ENCODE assay signal across 11 mouse cellular contexts in genomic region chr10:89531194-89531634, GRCm38 (mm10). TPM values are rescaled to one million over a fixed set of nuclear protein-coding genes. Genes with fewer than 3 reads are reported as not detected.
DNase-seq lines count a peak whose midpoint lies in the region; ATAC-seq and TF ChIP-seq lines count a peak whose summit lies in the region.
"Had no signal": no experiment of that assay in that cellular context is flagged by ENCODE, and none has a peak within 500 bp of the region (broad histone marks: within the 10 kb centered on the region; RNA-seq: fewer than 3 reads in every experiment).

No protein-coding gene starts in this region.

- no peaks in the 10 kb centered on the region for H3K79me3 ChIP-seq in C2C12 (ENCODE audit: low read depth)

- H3ac ChIP-seq in C2C12 (ENCODE audit: control insufficient read depth, insufficient read length, low read depth): no peak overlapping the region

- TF ChIP-seq CTCF in C2C12 (IDR thresholded peaks at IDR 0.05; ENCODE audit: control insufficient read depth, insufficient read depth, insufficient read length): no peak
- TF ChIP-seq CTCF in hindbrain, postnatal 0 days (IDR thresholded peaks at IDR 0.05; ENCODE audit: low read depth): no peak

- H3K27ac ChIP-seq in intestine, embryonic 16.5 days (ENCODE audit: low read length): no peak overlapping the region
- H3K27ac ChIP-seq in intestine, embryonic 15.5 days: no peak overlapping the region
- H3K27ac ChIP-seq in forebrain, embryonic 16.5 days (ENCODE audit: low read length): no peak overlapping the region
- no peak overlapping the region for H3K27ac ChIP-seq in hindbrain, postnatal 0 days
- H3K27ac ChIP-seq: limb, embryonic 13.5 days had no signal

- H3K27me3 ChIP-seq in intestine, embryonic 16.5 days (replicated peaks; ENCODE audit: control insufficient read depth, insufficient read depth, low read length): no peaks in the 10 kb centered on the region
- no peaks in the 10 kb centered on the region for H3K27me3 ChIP-seq in intestine, embryonic 15.5 days (replicated peaks)
- no peaks in the 10 kb centered on the region for H3K27me3 ChIP-seq in C2C12 (ENCODE audit: control insufficient read depth, insufficient read depth, insufficient read length)
- H3K27me3 ChIP-seq in forebrain, embryonic 16.5 days (replicated peaks; ENCODE audit: control insufficient read depth, insufficient read depth, low read length): no peaks in the 10 kb centered on the region
- H3K27me3 ChIP-seq in hindbrain, postnatal 0 days (ENCODE audit: insufficient read depth, low read length): no peaks in the 10 kb centered on the region
- H3K27me3 ChIP-seq: limb, embryonic 13.5 days had no signal

- DNase-seq in hindbrain, postnatal 0 days (ENCODE audit: low spot score): peak; percentile 80
- no peak for DNase-seq in layer of hippocampus, adult 18-20 months (ENCODE audit: low spot score in 2 of 2)
- DNase-seq in cerebellum, adult 9-11 months: no peak
- no peak for DNase-seq in gastrocnemius, adult 8-10 months (ENCODE audit: low spot score in 2 of 2)
- DNase-seq: cerebellum, adult 11-12 months; thymus, postnatal 4 days had no signal

- H3K4me1 ChIP-seq in intestine, embryonic 16.5 days (ENCODE audit: control insufficient read depth, insufficient read depth, low read length): peaks cover 22% of the 10 kb centered on the region
- H3K4me1 ChIP-seq in intestine, embryonic 15.5 days (replicated peaks): peaks cover 16% of the 10 kb centered on the region
- no peaks in the 10 kb centered on the region; the same call in 1 of the 2 replicates for H3K4me1 ChIP-seq in forebrain, embryonic 16.5 days (replicated peaks; ENCODE audit: control insufficient read depth, insufficient read depth, low read length)
- no peaks in the 10 kb centered on the region for H3K4me1 ChIP-seq in hindbrain, postnatal 0 days (ENCODE audit: insufficient read depth, low read length)
- H3K4me1 ChIP-seq: limb, embryonic 13.5 days had no signal

- peak; percentile 24 for ATAC-seq in intestine, embryonic 16.5 days
- no peak for ATAC-seq in intestine, embryonic 15.5 days
- ATAC-seq in forebrain, embryonic 16.5 days: peak; percentile 79
- peak; percentile 73; the same call in 1 of the 2 replicates for ATAC-seq in hindbrain, postnatal 0 days

- H3K9ac ChIP-seq in intestine, embryonic 16.5 days (ENCODE audit: low read depth, low read length): no peak overlapping the region
- H3K9ac ChIP-seq in intestine, embryonic 15.5 days: no peak overlapping the region
- no peak overlapping the region for H3K9ac ChIP-seq in forebrain, embryonic 16.5 days (replicated peaks; ENCODE audit: low read depth, low read length)
- no peak overlapping the region for H3K9ac ChIP-seq in hindbrain, postnatal 0 days (replicated peaks; ENCODE audit: low read length)
- H3K9ac ChIP-seq: limb, embryonic 13.5 days had no signal

- H3K4me3 ChIP-seq in intestine, embryonic 16.5 days (ENCODE audit: low read length): no peak overlapping the region
- H3K4me3 ChIP-seq in intestine, embryonic 15.5 days (replicated peaks): no peak overlapping the region
- no peak overlapping the region for H3K4me3 ChIP-seq in C2C12 (ENCODE audit: insufficient read depth, poor library complexity, severe bottlenecking)
- no peak overlapping the region for H3K4me3 ChIP-seq in forebrain, embryonic 16.5 days (replicated peaks; ENCODE audit: low read length)
- no peak overlapping the region for H3K4me3 ChIP-seq in hindbrain, postnatal 0 days (ENCODE audit: low read length)
- H3K4me3 ChIP-seq: limb, embryonic 13.5 days had no signal

- H3K36me3 ChIP-seq in intestine, embryonic 16.5 days (ENCODE audit: control insufficient read depth, insufficient read depth, low read length): no peaks in the 10 kb centered on the region
- H3K36me3 ChIP-seq in intestine, embryonic 15.5 days: no peaks in the 10 kb centered on the region
- no peaks in the 10 kb centered on the region for H3K36me3 ChIP-seq in C2C12 (ENCODE audit: control insufficient read depth, insufficient read depth)
- no peaks in the 10 kb centered on the region for H3K36me3 ChIP-seq in forebrain, embryonic 16.5 days (ENCODE audit: control insufficient read depth, insufficient read depth)
- no peaks in the 10 kb centered on the region for H3K36me3 ChIP-seq in hindbrain, postnatal 0 days (ENCODE audit: insufficient read depth, low read length)
- H3K36me3 ChIP-seq: limb, embryonic 13.5 days had no signal

- no peak overlapping the region for H3K4me2 ChIP-seq in intestine, embryonic 16.5 days (ENCODE audit: low read depth, low read length)
- no peak overlapping the region for H3K4me2 ChIP-seq in intestine, embryonic 15.5 days (replicated peaks)
- no peak overlapping the region for H3K4me2 ChIP-seq in forebrain, embryonic 16.5 days (ENCODE audit: low read length)
- no peak overlapping the region for H3K4me2 ChIP-seq in hindbrain, postnatal 0 days (ENCODE audit: low read depth, low read length)
- H3K4me2 ChIP-seq: limb, embryonic 13.5 days had no signal

- no peaks in the 10 kb centered on the region for H3K79me2 ChIP-seq in C2C12 (ENCODE audit: control insufficient read depth, insufficient read depth)

- WGBS in intestine, embryonic 16.5 days: 63% methylated on average over 5 of the region's 5 CpGs
- WGBS in intestine, embryonic 15.5 days: 50% methylated on average over 5 of the region's 5 CpGs
- 13% methylated on average over 5 of the region's 5 CpGs for WGBS in forebrain, embryonic 16.5 days
- WGBS in hindbrain, postnatal 0 days: 37% methylated on average over 5 of the region's 5 CpGs

- H3K9me3 ChIP-seq in intestine, embryonic 16.5 days (ENCODE audit: control insufficient read depth, low read length): no peaks in the 10 kb centered on the region
- no peaks in the 10 kb centered on the region for H3K9me3 ChIP-seq in intestine, embryonic 15.5 days
- no peaks in the 10 kb centered on the region for H3K9me3 ChIP-seq in forebrain, embryonic 16.5 days (ENCODE audit: control insufficient read depth, low read length)
- no peaks in the 10 kb centered on the region for H3K9me3 ChIP-seq in hindbrain, postnatal 0 days (ENCODE audit: low read length)
- H3K9me3 ChIP-seq: limb, embryonic 13.5 days had no signal

TF ChIP-seq in C2C12, 6 proteins besides CTCF, POLR2A, EP300 and RAD21:
- TF ChIP-seq MYOD1 (IDR thresholded peaks at IDR 0.05; ENCODE audit: control insufficient read depth, insufficient read length, low read depth) (peak; percentile 87), MAX (IDR thresholded peaks at IDR 0.05) (no peak)

RNA-seq across cellular contexts. Expression of gene Nr1h4, which starts 2.2 kb away (rescaled TPM):
- 84.0 and 108 TPM in 2 replicates for polyA plus RNA-seq in intestine, embryonic 16.5 days (2015; fragmentation: Nextera tagmentation; extraction: Ambion mirVana)
- polyA plus RNA-seq in intestine, embryonic 15.5 days (2015; fragmentation: Nextera tagmentation; extraction: Ambion mirVana): 55.1 and 57.9 TPM in 2 replicates
- polyA plus RNA-seq in C2C12 (2012; fragmentation: generic; extraction: Trizol): 0.05 TPM
- 0.12 and 0.27 TPM in 2 replicates for polyA plus RNA-seq in forebrain, embryonic 16.5 days (2015; fragmentation: Nextera tagmentation; extraction: Ambion mirVana)
- total RNA-seq in hindbrain, postnatal 0 days (2014; rRNA removed): not detected in 2 replicates
- 0.08 and 0.09 TPM in 2 replicates for polyA plus RNA-seq in hindbrain, postnatal 0 days (2015; fragmentation: Nextera tagmentation; extraction: Ambion mirVana)
- total RNA-seq in layer of hippocampus, adult 18-20 months (2021): under 1 TPM in 1 of 2 experiments, not detected in 1; 0.20 TPM
- total RNA-seq in gastrocnemius, adult 8-10 months (2022): under 1 TPM in 1 of 4 experiments, not detected in 3; 0.19 TPM
- polyA plus RNA-seq: limb, embryonic 13.5 days had no signal

Comparison
In these comparisons a context has a peak if more than half of its experiments do, and no peak if none do; other contexts are left out.
1. RNA of gene Nr1h4, which starts 2.2 kb away (polyA plus RNA-seq): 84.0 to 108 TPM in intestine, embryonic 16.5 days and 55.1 to 57.9 TPM in intestine, embryonic 15.5 days; 0.12 to 0.27 TPM in forebrain, embryonic 16.5 days, 0.08 to 0.09 TPM in hindbrain, postnatal 0 days and 0.05 TPM in C2C12 (single experiment); every median in the first group is over 10 times any median in the second.